Mouse (Mus musculus) liver, embryonic 14.5 days (tissue): Measurements from ENCODE around the gene Gm29776. TPM values are rescaled to one million over a fixed set of nuclear protein-coding genes. Genes with fewer than 3 reads are reported as not detected.

Experiments
- ATAC-seq: fragments of 200-750 bp; cut with Nextera tagmentation; 2 replicates; pipeline ENCODE4 v1.8.0; 2017; ENCODE audit warnings: moderate number of reproducible peaks, mild to moderate bottlenecking, moderate library complexity; ENCODE audit not compliant: insufficient read depth
- DNase-seq, 3 experiments: peaks; one replicate each; pipeline ENCODE4 v3.0.0-alpha.2; 2012 to 2013; ENCODE audit warnings: low read depth in 3 of 3, low spot score in 3 of 3
- H3K27ac ChIP-seq: fragments of 300-500 bp; sonication (generic); 2 replicates; pipeline ENCODE4 v1.5.1; 2014; ENCODE audit warnings: moderate library complexity, mild to moderate bottlenecking, control low read depth, inconsistent platforms
- H3K27me3 ChIP-seq: fragments of 300-500 bp; sonication (generic); 2 replicates; pipeline ENCODE4 v1.6.1; 2014; ENCODE audit warnings: mild to moderate bottlenecking, low read length, moderate library complexity; ENCODE audit not compliant: control insufficient read depth, insufficient read depth
- H3K36me3 ChIP-seq: fragments of 300-500 bp; sonication (generic); replicated peaks from 2 replicates; pipeline ENCODE4 v1.6.1; 2014; ENCODE audit warnings: low read depth; ENCODE audit not compliant: control insufficient read depth, insufficient read depth
- H3K4me1 ChIP-seq, 2 experiments: fragments of 200-500 bp in 1 of 2; fragments of 300-500 bp in 1 of 2; sonication (generic) in 1 of 2; replicated peaks; 2 replicates each; pipeline ENCODE4 v1.6.1; 2012 to 2014; ENCODE audit warnings: antibody characterized with exemption in 1 of 2, inconsistent platforms in 1 of 2, low read length in 1 of 2; ENCODE audit not compliant: control insufficient read depth in 2 of 2, insufficient read depth in 2 of 2
- H3K4me2 ChIP-seq: fragments of 300-500 bp; sonication (generic); 2 replicates; pipeline ENCODE4 v1.6.1; 2014; ENCODE audit warnings: low read depth, mild to moderate bottlenecking, control low read depth, moderate library complexity
- H3K4me3 ChIP-seq, 2 experiments: fragments of 200-500 bp in 1 of 2; fragments of 300-500 bp in 1 of 2; sonication (generic) in 1 of 2; 2 replicates each; pipeline ENCODE4 v1.5.1; 2012 to 2014; ENCODE audit warnings: low read depth in 2 of 2, low read length in 2 of 2, mild to moderate bottlenecking in 2 of 2, control low read depth in 1 of 2, inconsistent platforms in 1 of 2, moderate library complexity in 1 of 2; ENCODE audit not compliant: insufficient read depth in 1 of 2
- H3K9ac ChIP-seq: fragments of 300-500 bp; sonication (generic); replicated peaks from 2 replicates; pipeline ENCODE4 v1.6.1; 2014; ENCODE audit warnings: mild to moderate bottlenecking, control low read depth, moderate library complexity
- H3K9me3 ChIP-seq: fragments of 300-500 bp; sonication (generic); 2 replicates; pipeline ENCODE4 v1.6.1; 2016; ENCODE audit warnings: low read length, mixed read lengths; ENCODE audit not compliant: control insufficient read depth
- CTCF ChIP-seq: IDR thresholded peaks from 2 replicates; pipeline ENCODE4 v1.5.1; 2016; ENCODE audit warnings: antibody characterized with exemption, low read depth, control low read depth
- EP300 ChIP-seq: IDR thresholded peaks from 2 replicates; pipeline ENCODE4 v1.6.1; 2016; ENCODE audit warnings: antibody characterized with exemption, low read depth
- WGBS: fragments of 180-500 bp; shearing (Covaris S2); extraction: QIAGEN DNeasy Blood & Tissue Kit; methylation state at CpG from one replicate; pipeline ENCODE4 v1.1.7; 2014; ENCODE audit not compliant: insufficient replicate concordance; 5-methylcytosine and 5-hydroxymethylcytosine counted together
- polyA plus RNA-seq, 2 experiments: library from polyadenylated mRNA; depleted of rRNA in 1 of 2; stranded (reverse) in 1 of 2; unstranded in 1 of 2; fragments of >200 nt; fragmentation: Nextera tagmentation in 1 of 2; extraction: Ambion mirVana in 1 of 2; gene quantifications; 2 replicates each; pipeline versions ENCODE4 v1.2.1 to v1.2.3; 2012 to 2014

Gm29776 gene
- polyA plus RNA-seq, 2 experiments, result 0.03 to 0.06 TPM

- ATAC-seq (peak; percentile 43; the same call in 1 of the 2 replicates), DNase-seq (no peak)
- Histone ChIP-seq H3K27me3 (no peaks in the 10 kb centered on the region), H3K9ac (no peak overlapping the region), H3K9me3 (no peaks in the 10 kb centered on the region), H3K36me3 (peaks cover 70% of the 10 kb centered on the region), H3K4me3 (no peak overlapping the region), H3K4me2 (peak overlapping the region; percentile 18; the same call in 1 of the 2 replicates), H3K4me1 (peaks cover 2 to 8% of the 10 kb centered on the region in 2 experiments; a peak in 3 of 4 replicates), H3K27ac (no peak overlapping the region)
- TF ChIP-seq EP300, result no peak
- TF ChIP-seq CTCF, result no peak
- 81% methylated on average over 16 of the region's 16 CpGs for WGBS
Measured at GRCm38 (mm10) chr14:54678657-54679304, 19.9 kb downstream of the Gm29776 start.

DNA sequence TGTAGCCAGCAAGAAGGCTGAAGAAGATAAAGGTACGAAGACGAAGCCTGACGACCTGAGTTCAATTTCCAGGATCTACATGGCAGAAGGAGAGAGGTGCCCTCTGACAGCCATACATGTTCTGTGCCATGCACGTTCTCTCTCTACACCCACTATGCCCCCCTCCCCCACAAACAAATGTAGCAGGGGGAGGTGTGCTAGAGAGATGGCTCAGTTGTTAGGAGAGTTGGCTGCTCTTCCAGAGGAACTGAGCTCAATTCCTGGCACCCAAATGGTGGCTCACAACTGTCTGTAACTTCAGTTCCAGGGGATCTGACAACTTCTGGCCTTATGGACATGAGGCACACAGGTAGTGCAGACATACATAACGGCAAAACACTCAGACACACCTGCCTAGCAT is 22.3 kb downstream of the Gm29776 start:
- DNase-seq (no peak), ATAC-seq (no peak)
- 79% methylated on average over 5 of the region's 5 CpGs for WGBS
- Histone ChIP-seq H3K4me1 (no peaks in the 10 kb centered on the region), H3K27ac (no peak overlapping the region), H3K4me2 (no peak overlapping the region), H3K36me3 (peaks cover 67% of the 10 kb centered on the region), H3K9ac (no peak overlapping the region), H3K27me3 (no peaks in the 10 kb centered on the region), H3K4me3 (no peak overlapping the region), H3K9me3 (no peaks in the 10 kb centered on the region)
- TF ChIP-seq CTCF, result no peak
- TF ChIP-seq EP300, result no peak

GRCm38 (mm10) chr14:54674317-54674716 is 24.3 kb downstream of the Gm29776 start:
- 52% methylated on average over 2 of the region's 2 CpGs for WGBS
- no peak for ATAC-seq
- DNase-seq, result no peak
- H3K9ac ChIP-seq, result no peak overlapping the region
- no peaks in the 10 kb centered on the region for H3K9me3 ChIP-seq
- TF ChIP-seq CTCF (no peak), EP300 (no peak)
- H3K36me3 ChIP-seq, result peaks cover 59% of the 10 kb centered on the region
- H3K4me2 ChIP-seq, result no peak overlapping the region
- no peak overlapping the region for H3K4me3 ChIP-seq
- H3K27me3 ChIP-seq, result no peaks in the 10 kb centered on the region
- H3K27ac ChIP-seq, result no peak overlapping the region
- no peaks in the 10 kb centered on the region for H3K4me1 ChIP-seq

- DNase-seq (no peak), ATAC-seq (no peak)
- WGBS, result 56% methylated on average over 4 of the region's 4 CpGs
- H3K4me3 ChIP-seq, result no peak overlapping the region
- no peak for TF ChIP-seq EP300
- TF ChIP-seq CTCF, result peak; percentile 87
- H3K9ac ChIP-seq, result no peak overlapping the region
- H3K27me3 ChIP-seq, result no peaks in the 10 kb centered on the region
- no peaks in the 10 kb centered on the region for H3K4me1 ChIP-seq
- H3K36me3 ChIP-seq, result peaks cover 57% of the 10 kb centered on the region
- H3K9me3 ChIP-seq, result no peaks in the 10 kb centered on the region
- no peak overlapping the region for H3K27ac ChIP-seq
- no peak overlapping the region for H3K4me2 ChIP-seq
Measured at GRCm38 (mm10) chr14:54669381-54669780, 29.3 kb downstream of the Gm29776 start.

DNA sequence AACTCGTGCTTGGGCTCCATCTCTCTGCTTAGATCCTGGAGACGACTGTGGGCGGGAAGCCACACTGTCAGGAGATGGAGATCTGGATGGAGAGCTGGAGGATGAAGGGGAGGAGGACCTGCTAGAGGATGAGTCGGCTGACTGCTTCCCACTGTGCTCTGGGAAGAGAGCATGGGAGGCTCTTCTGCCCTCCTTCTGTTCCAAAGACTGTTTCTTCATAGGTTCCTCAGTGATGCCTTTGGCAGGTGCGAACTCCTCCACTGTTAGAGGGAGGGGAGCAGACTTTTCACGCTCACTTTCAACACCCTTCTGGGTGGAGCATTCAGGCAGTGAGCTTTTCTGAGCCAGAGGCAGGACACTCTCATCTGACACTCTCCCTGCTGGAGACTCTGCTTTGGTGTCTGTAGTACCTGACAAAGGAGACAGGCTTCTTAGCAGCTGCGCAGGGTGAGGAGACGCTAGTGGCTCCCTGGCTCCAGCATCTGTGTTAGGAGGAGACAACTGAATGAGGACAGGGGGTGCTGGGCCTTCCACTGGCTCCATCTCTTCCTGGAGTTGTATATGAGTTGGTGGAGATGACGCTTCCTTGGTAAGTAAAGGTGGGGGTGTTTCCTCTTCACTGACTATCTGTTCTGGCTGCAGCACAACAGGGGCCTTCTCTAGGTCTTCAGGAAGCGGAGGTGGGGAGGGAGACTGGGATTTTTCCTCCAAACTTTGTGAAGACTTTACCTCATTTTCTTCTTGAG is 34.0 kb downstream of the Gm29776 start:
- WGBS, result 81% methylated on average over 10 of the region's 10 CpGs
- Histone ChIP-seq H3K27ac (no peak overlapping the region), H3K9ac (no peak overlapping the region), H3K4me3 (no peak overlapping the region), H3K4me1 (no peaks in the 10 kb centered on the region), H3K9me3 (no peaks in the 10 kb centered on the region), H3K36me3 (peaks cover 85% of the 10 kb centered on the region), H3K4me2 (no peak overlapping the region), H3K27me3 (no peaks in the 10 kb centered on the region)
- ATAC-seq (no peak), DNase-seq (no peak)
- TF ChIP-seq EP300 (no peak), CTCF (no peak)
